Mouse (Mus musculus) cerebellum, postnatal 25 days (tissue): ENCODE results near the gene Mboat7.

Source experiments
- DNase-seq, 2 experiments: peaks; one replicate each; pipeline ENCODE4 v3.0.0; 2021; ENCODE audit warnings: mixed read lengths in 2 of 2

Mboat7 gene

GRCm38 (mm10) chr7:3692382-3692986 lies 839 bp downstream of the Mboat7 start, which contains the start of gene Tsen34:
Gene Tsen34, plus strand, starts transcription at chr7:3692863.
- no peak for DNase-seq

DNA sequence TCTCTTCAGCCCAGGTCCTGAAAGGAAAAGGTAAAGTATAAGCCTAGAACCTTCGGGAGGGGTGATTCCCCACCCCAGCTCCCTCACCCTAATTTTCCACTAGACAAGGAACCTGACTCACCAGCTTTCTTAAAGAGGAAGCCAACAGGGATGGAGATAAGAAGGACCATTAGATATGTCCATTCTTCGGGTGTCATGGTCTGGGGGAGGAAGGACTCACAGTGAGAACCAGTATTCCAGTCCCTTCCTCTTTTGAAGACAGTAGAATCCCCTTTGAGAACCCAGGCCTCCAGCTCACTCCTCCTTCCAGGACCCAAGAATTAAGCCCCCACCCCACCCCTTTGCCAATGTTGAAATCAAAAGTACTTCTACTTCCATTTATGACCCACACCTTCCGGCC lies 1.4 kb downstream of the Mboat7 start:
- no peak for DNase-seq

DNA sequence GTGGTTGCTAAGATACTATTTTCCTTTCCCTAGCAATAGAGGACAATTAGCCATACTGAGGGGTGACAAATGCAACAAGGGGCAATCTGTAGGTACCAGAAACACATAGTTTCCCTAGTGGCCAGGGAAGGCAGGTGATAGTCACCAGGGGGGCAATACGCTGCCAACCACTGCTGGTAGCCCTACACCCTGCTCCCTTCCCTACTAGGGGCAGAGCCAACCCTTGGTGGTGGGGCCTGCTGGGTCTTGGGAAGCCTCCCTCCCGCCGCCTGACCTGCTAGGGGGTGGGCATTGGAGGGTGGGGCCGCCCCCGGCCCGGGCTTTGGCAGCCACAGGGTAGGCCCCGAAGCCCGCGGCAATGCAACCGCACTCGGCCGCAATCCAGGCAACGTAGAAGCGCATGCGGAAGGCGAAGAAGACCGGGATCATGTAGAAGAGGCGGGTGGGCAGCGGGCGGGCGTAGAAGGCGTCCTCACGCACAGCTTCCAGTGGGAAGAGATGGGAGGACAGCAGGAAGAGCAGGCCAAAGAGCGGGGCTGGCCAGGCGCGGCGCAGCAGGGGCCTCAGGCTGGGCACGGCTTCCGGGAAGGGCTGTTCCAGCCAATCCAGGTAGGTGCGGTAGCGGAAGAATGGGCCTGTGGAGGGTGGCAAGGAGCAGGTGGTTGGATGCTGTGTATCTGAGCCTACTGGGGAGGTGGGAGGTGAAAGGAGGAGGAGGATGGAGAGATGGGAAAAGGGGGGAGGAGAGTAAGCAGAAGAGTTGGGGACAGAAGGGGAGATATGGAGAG lies 7.7 kb downstream of the Mboat7 start:
- peak; percentile 81 to 84 for DNase-seq

- no peak for DNase-seq
Observed at GRCm38 (mm10) chr7:3684698-3685097, 8.6 kb downstream of the Mboat7 start.

DNA sequence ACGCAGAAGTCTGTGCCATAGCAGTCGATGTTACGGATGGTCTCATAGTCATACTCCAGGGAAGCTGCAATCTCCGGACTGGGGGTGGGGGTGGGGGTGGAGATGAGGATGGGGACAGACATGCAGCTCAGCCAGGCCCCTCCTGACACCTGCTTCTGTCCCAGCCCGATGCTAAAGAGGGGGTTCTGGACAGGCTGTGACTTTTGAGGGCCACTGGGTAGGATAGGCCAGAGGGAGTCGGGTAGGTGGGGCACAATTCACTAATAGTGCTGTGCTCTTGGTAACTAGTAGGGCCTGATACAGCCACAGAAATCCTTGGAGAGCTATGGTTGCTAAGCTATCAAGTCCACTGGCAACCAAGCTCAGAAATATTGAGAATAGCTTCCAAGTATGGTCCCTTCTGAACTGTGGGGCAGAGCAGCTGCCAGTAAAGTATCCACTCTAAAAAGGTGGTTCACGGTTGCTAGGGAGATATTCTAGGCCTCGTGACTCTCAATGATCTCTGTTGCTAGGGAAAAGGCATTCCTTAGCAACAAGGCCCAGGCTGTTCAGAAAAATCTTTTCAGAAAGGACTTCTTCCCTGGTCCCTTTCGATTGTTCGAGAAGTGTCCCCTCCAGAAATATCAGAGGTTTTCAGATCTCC lies 9.3 kb downstream of the Mboat7 start:
- DNase-seq, result no peak

GRCm38 (mm10) chr7:3677342-3677741 lies 16.0 kb downstream of the Mboat7 start, which contains the start of gene Tmc4:
Gene Tmc4, minus strand, starts transcription at chr7:3677553.
- DNase-seq, result no peak

- no peak for DNase-seq
Observed at GRCm38 (mm10) chr7:3676371-3676770, 17.0 kb downstream of the Mboat7 start.

DNA sequence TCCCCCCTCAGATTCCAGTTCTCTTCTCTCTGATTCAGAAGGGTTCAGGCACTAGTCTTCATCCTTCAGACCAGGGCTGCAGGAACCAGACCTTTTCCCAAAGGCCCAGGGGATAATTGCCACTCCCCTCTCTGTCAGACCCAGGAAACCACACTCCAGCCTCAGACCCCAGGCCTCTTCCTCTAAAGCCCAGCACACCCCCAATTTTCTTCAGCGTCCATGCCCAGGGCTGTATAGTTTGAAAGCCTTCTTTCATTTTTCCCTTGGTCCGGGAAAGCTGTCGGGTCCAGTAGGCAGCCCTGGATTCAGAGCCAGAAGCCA lies 18.1 kb downstream of the Mboat7 start:
- no peak for DNase-seq

DNA sequence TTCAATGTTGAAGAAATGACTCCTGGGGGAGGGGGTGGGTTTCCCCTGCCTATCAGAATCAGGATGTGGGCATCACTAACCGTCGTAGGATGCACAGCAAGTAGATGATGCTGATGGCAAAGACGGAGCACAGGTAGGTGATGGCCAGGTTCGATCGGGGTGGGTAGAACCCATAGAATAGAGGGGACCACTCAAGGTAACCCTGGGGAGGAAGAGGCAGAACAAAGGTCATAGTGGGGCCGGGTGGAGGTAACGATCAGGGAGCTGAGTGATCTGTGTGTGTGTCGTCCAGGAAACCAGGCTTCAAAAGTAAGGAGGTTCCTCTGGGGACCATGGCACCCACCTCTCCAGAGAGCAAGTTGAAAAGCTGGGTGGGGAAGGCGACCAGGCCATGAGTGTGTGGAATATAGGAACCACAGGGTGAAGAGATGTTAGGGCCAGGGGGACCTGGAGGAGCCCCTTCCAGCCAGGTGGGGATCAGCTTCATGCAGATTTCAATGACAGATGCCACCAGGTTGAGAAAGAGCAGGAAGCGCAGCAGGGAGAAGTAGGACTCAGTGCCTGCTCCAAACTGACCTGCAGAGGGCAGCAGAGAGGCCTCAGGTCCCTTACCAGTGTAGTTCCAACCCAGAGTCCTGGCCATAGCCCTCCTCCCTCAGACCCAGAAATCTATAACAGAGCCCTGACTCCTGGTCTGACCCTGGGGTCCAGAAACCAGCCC lies 18.7 kb downstream of the Mboat7 start:
- DNase-seq, result peak; percentile 87 to 94

DNA sequence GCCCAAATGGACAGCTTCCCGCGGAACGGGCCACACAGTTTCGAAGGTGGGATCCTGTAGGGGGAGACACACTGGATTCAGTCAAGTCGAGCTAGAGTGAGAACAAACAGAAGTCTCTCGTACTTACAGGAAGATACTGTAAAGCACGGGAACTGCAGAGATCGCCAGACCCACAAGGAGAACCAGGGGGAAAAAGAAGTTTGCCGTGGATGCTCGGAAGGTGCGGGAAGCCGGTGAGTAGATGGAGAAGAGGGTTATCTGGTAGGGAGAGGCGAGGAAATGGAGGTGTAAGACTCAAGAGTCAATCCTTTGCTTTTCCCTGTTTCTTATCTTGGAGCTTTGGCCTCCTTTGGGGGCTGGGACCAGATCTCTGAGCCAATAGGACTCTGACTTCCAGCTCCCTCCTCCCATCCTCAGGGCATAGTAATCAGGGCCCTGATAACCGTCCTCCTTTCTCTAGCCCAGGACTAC lies 26.4 kb downstream of the Mboat7 start:
- no peak for DNase-seq

GRCm38 (mm10) chr7:3665215-3666114 lies 27.9 kb downstream of the Mboat7 start, which contains the start of gene Leng1:
Gene Leng1, minus strand, starts transcription at chr7:3665840.
- peak; percentile 95 to 96 for DNase-seq

DNA sequence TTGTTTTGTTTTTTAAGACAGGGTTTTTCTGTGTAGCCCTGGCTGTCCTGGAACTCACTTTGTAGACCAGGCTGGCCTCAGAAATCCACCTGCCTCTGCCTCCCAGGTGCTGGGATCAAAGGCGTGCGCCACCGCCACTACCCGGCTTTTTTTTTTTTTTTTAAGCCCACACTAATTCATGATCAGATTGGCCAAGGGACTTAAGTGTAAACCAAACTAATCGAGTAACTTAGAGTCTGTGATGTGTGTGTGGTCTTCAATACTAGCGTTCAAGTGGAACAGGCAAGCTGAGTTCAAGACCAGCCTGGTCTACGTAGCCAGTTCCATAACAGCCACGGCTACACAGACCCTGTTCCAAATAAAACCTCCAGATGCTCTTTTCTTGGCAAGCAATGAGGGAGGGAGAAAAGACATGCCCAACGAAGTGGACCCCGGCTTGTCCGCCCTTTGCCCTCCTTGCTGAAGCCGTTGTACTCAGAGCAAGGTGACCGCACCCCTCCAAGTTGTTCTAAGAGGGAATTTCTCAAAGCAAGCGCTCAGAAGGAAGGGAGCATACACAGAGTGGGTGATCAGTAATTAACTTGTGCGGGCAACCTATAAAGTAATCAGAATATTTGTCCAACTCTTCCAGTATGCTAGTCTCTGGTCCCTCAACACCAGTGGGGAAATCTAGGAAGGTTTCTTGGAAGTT lies 28.7 kb downstream of the Mboat7 start:
- DNase-seq, result no peak

GRCm38 (mm10) chr7:3658578-3658977 lies 34.7 kb downstream of the Mboat7 start:
- DNase-seq, result no peak

- DNase-seq, result no peak
Observed at GRCm38 (mm10) chr7:3656966-3657365, 36.4 kb downstream of the Mboat7 start.

DNA sequence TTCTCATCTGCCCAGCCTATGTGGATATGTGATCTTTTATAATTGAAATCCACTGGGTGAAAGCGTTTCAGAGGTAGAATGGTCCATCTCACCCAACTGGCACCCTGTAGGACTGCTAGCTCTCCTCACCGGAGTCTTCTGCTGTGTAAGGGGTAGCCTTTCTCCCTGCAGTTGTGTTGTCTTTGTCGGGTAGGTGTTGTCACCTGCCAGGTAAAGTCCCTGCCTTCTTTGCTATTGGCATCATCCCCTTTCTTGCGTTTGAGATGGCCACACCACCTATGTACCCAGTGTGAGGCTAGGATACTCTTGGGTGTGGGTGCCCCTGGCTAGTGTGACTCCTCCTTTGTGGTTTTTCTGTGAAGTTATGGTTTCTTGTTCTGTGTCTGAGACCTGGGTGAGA lies 46.7 kb downstream of the Mboat7 start:
- DNase-seq, result no peak

GRCm38 (mm10) chr7:3646188-3646587 lies 47.1 kb downstream of the Mboat7 start:
- no peak for DNase-seq

GRCm38 (mm10) chr7:3645488-3646025 lies 47.8 kb downstream of the Mboat7 start:
- no peak for DNase-seq

DNA sequence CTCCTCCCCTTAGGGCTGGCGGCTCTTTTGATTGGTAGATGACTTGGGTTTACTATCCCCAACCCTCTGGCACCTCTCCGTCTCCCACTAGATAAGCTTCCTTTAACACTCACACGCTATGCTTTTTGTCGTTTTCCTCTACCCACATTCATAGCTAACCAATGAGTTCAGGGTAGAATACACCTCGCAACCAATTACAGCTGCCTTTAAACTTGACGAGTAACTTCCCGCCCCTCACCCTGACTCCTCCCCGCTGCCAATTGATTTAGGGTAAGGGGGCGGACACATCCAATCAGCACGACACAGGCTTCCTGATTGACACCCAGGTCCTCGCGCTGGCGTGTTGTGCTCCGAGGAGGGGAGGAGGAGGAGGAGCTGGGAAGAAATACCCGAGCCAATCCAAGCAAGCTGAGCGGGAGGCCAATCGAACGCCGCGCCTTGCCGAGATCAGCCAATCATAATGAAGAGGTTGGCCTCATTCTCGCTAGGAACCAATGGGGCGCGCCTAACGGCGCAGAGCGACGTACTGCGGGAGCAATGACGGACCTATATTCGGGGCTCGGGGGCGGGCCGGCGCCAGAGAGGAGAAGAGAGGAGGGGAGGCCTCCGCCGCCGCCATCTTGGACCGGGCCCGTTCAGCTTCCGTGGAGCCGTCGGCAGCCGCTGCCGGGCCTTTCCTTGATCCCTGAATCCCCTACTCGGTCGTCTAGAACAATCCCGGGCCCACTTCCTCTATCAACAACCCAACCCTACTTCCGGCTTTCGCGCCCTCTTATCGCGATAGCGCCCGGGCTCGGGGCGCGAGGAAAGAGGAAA lies 48.4 kb downstream of the Mboat7 start, which contains the start of gene Cnot3:
Cnot3 (plus strand) TSS at position 597 of the 816 bp plus-strand sequence.
- DNase-seq, result peak; percentile 97 to 98

DNA sequence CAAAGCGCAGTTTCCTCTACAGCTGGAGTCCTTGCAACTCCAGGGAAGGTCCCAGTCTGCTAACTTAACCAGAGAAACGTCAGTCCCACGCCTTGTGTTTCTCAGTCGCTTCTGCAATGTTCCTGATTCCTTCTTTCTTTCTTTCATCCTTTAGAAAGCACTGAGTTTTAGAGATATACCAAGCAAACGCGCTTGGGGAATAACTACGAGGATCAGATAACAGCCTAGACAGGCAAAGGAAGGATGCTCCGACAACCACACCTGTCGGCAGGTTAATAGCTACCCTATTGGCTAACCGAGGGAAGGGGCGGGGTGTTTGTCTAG lies 49.0 kb downstream of the Mboat7 start:
- peak in 1 of 2 experiments; percentile 96 for DNase-seq

- DNase-seq, result no peak
Observed at GRCm38 (mm10) chr7:3643843-3644242, 49.5 kb downstream of the Mboat7 start.
